Mouse (Mus musculus): ENCODE data around the gene Fignl2. TPM values are rescaled to one million over a fixed set of nuclear protein-coding genes. Genes with fewer than 3 reads are reported as not detected.

The Fignl2 gene
- total and polyA plus RNA-seq, 2 experiments from 2014 or later: 0.12 to 3.9 TPM

GRCm38 (mm10) chr15:101047194-101047555, 31.2 kb downstream of the Fignl2 start, which contains the start of gene Gm47841:
Gm47841 (minus strand) TSS chr15:101047397.
- H3K27me3 ChIP-seq (ENCODE audit: control insufficient read depth, insufficient read depth, low read length): peaks cover 94% of the 10 kb centered on the region
- TF ChIP-seq CTCF (IDR thresholded peaks at IDR 0.05; ENCODE audit: low read depth) (no peak), EP300 (IDR thresholded peaks at IDR 0.05; ENCODE audit: low read depth) (no peak)
- no peak within 1 kb of the TSS for H3K9ac ChIP-seq (replicated peaks; ENCODE audit: low read depth, low read length)
- 5% methylated on average over 22 of the region's 23 CpGs for WGBS
- no peak within 1 kb of the TSS for H3K27ac ChIP-seq (ENCODE audit: low read depth)
- no peaks in the 10 kb centered on the region for H3K36me3 ChIP-seq (replicated peaks; ENCODE audit: control insufficient read depth, insufficient read depth, low read length)
- H3K4me2 ChIP-seq (ENCODE audit: low read depth, low read length): peak within 1 kb of the TSS; percentile 67
- DNase-seq (ENCODE audit: low spot score) (no peak), ATAC-seq (ENCODE audit: insufficient read depth, low read depth) (0 out of 2 replicates have a peak, but pooled peaks have one; percentile 14)
- H3K4me3 ChIP-seq (ENCODE audit: low read depth, low read length): peak within 1 kb of the TSS; percentile 39
- no peaks in the 10 kb centered on the region for H3K9me3 ChIP-seq (replicated peaks; ENCODE audit: control insufficient read depth, low read length)
- no peaks in the 10 kb centered on the region; the same call in 1 of the 2 replicates for H3K4me1 ChIP-seq (ENCODE audit: control insufficient read depth, insufficient read depth)

- H3K9ac ChIP-seq (replicated peaks; ENCODE audit: low read depth, low read length): no peak overlapping the region
- peaks cover 94% of the 10 kb centered on the region for H3K27me3 ChIP-seq (ENCODE audit: control insufficient read depth, insufficient read depth, low read length)
- H3K36me3 ChIP-seq (replicated peaks; ENCODE audit: control insufficient read depth, insufficient read depth, low read length): no peaks in the 10 kb centered on the region
- 1% methylated on average over 69 of the region's 77 CpGs for WGBS
- no peak overlapping the region for H3K27ac ChIP-seq (ENCODE audit: low read depth)
- peak overlapping the region; percentile 67 for H3K4me2 ChIP-seq (ENCODE audit: low read depth, low read length)
- H3K4me3 ChIP-seq (ENCODE audit: low read depth, low read length): peak overlapping the region; percentile 39
- TF ChIP-seq EP300 (IDR thresholded peaks at IDR 0.05; ENCODE audit: low read depth) (no peak), CTCF (IDR thresholded peaks at IDR 0.05; ENCODE audit: low read depth) (no peak)
- no peak for DNase-seq (ENCODE audit: low spot score)
- no peaks in the 10 kb centered on the region; the same call in 1 of the 2 replicates for H3K4me1 ChIP-seq (ENCODE audit: control insufficient read depth, insufficient read depth)
- H3K9me3 ChIP-seq (replicated peaks; ENCODE audit: control insufficient read depth, low read length): no peaks in the 10 kb centered on the region
- 0 out of 2 replicates have a peak, but pooled peaks have one; percentile 28 for ATAC-seq (ENCODE audit: insufficient read depth, low read depth)
These were observed 31.7 kb downstream of the Fignl2 start for GRCm38 (mm10) chr15:101046527-101047193.

- Histone ChIP-seq H3K4me1 (ENCODE audit: control insufficient read depth, insufficient read depth) (no peaks in the 10 kb centered on the region; the same call in 1 of the 2 replicates), H3K9ac (replicated peaks; ENCODE audit: low read depth, low read length) (no peak overlapping the region), H3K27ac (ENCODE audit: low read depth) (no peak overlapping the region), H3K9me3 (replicated peaks; ENCODE audit: control insufficient read depth, low read length) (no peaks in the 10 kb centered on the region), H3K4me3 (ENCODE audit: low read depth, low read length) (peak overlapping the region; percentile 39), H3K27me3 (ENCODE audit: control insufficient read depth, insufficient read depth, low read length) (peaks cover 94% of the 10 kb centered on the region), H3K36me3 (replicated peaks; ENCODE audit: control insufficient read depth, insufficient read depth, low read length) (no peaks in the 10 kb centered on the region), H3K4me2 (ENCODE audit: low read depth, low read length) (peak overlapping the region; percentile 67)
- TF ChIP-seq CTCF (IDR thresholded peaks at IDR 0.05; ENCODE audit: low read depth) (no peak), EP300 (IDR thresholded peaks at IDR 0.05; ENCODE audit: low read depth) (no peak)
- WGBS: 4% methylated on average over 42 of the region's 43 CpGs
- ATAC-seq (ENCODE audit: insufficient read depth, low read depth) (no peak), DNase-seq (ENCODE audit: low spot score) (no peak)
These were observed 32.3 kb downstream of the Fignl2 start for GRCm38 (mm10) chr15:101046039-101046526.

GRCm38 (mm10) chr15:101044531-101044930, 33.8 kb downstream of the Fignl2 start:
- ATAC-seq (ENCODE audit: insufficient read depth, low read depth): no peak
- Histone ChIP-seq H3K36me3 (replicated peaks; ENCODE audit: control insufficient read depth, insufficient read depth, low read length) (no peaks in the 10 kb centered on the region), H3K4me1 (ENCODE audit: control insufficient read depth, insufficient read depth) (no peaks in the 10 kb centered on the region; the same call in 1 of the 2 replicates), H3K4me2 (ENCODE audit: low read depth, low read length) (no peak overlapping the region), H3K27ac (ENCODE audit: low read depth) (no peak overlapping the region), H3K9ac (replicated peaks; ENCODE audit: low read depth, low read length) (no peak overlapping the region), H3K4me3 (ENCODE audit: low read depth, low read length) (no peak overlapping the region), H3K9me3 (replicated peaks; ENCODE audit: control insufficient read depth, low read length) (no peaks in the 10 kb centered on the region), H3K27me3 (ENCODE audit: control insufficient read depth, insufficient read depth, low read length) (peaks cover 97% of the 10 kb centered on the region)
- 49% methylated on average over 6 of the region's 6 CpGs for WGBS
- TF ChIP-seq EP300 (IDR thresholded peaks at IDR 0.05; ENCODE audit: low read depth) (no peak), CTCF (IDR thresholded peaks at IDR 0.05; ENCODE audit: low read depth) (no peak)
- no peak for DNase-seq (ENCODE audit: low spot score)

GRCm38 (mm10) chr15:101042613-101043012, 35.8 kb downstream of the Fignl2 start:
- WGBS: 22% methylated on average over 6 of the region's 6 CpGs
- DNase-seq (ENCODE audit: low spot score): peak; percentile 21

More at GRCm38 (mm10) chr15:101042613-101043012, 35.8 kb downstream of the Fignl2 start:
- Histone ChIP-seq H3K4me3 (ENCODE audit: low read depth, low read length) (no peak overlapping the region), H3K27ac (ENCODE audit: low read depth) (no peak overlapping the region), H3K4me2 (ENCODE audit: low read depth, low read length) (no peak overlapping the region), H3K9me3 (replicated peaks; ENCODE audit: control insufficient read depth, low read length) (no peaks in the 10 kb centered on the region), H3K4me1 (ENCODE audit: control insufficient read depth, insufficient read depth) (no peaks in the 10 kb centered on the region; the same call in 1 of the 2 replicates), H3K9ac (replicated peaks; ENCODE audit: low read depth, low read length) (no peak overlapping the region), H3K36me3 (replicated peaks; ENCODE audit: control insufficient read depth, insufficient read depth, low read length) (no peaks in the 10 kb centered on the region), H3K27me3 (ENCODE audit: control insufficient read depth, insufficient read depth, low read length) (peaks cover 93% of the 10 kb centered on the region)
- TF ChIP-seq EP300 (IDR thresholded peaks at IDR 0.05; ENCODE audit: low read depth) (no peak), CTCF (IDR thresholded peaks at IDR 0.05; ENCODE audit: low read depth) (peak; percentile 55)
- no peak for ATAC-seq (ENCODE audit: insufficient read depth, low read depth)
